Mouse (Mus musculus): ENCODE data around the gene Filip1l. TPM values are rescaled to one million over a fixed set of nuclear protein-coding genes. Genes with fewer than 3 reads are reported as not detected.

The Filip1l gene
- polyA plus RNA-seq, 1 experiment from 2014 or later: 29.0 TPM

- Histone ChIP-seq H3K4me2 (no peak overlapping the region), H3K9me3 (ENCODE audit: low read depth, low read length) (no peaks in the 10 kb centered on the region), H3K4me3 (ENCODE audit: low read depth, low read length) (no peak overlapping the region), H3K27me3 (ENCODE audit: insufficient read depth, low read length) (no peaks in the 10 kb centered on the region), H3K9ac (no peak overlapping the region), H3K27ac (ENCODE audit: low read depth) (no peak overlapping the region; the same call in 1 of the 2 replicates), H3K36me3 (ENCODE audit: insufficient read depth) (no peaks in the 10 kb centered on the region), H3K4me1 (ENCODE audit: insufficient read depth) (peaks cover 12% of the 10 kb centered on the region)
- ATAC-seq (ENCODE audit: insufficient read depth) (peak; percentile 42), DNase-seq (no peak)
- TF ChIP-seq CTCF (IDR thresholded peaks at IDR 0.05; ENCODE audit: low read depth): no peak
- 59% methylated on average over 10 of the region's 10 CpGs for WGBS
These were observed 142.7 kb downstream of the Filip1l start for GRCm38 (mm10) chr16:57495476-57496203.

- H3K4me3 ChIP-seq (ENCODE audit: low read depth, low read length): no peak overlapping the region
- peak; percentile 37 for DNase-seq
- no peak overlapping the region for H3K4me2 ChIP-seq
- WGBS: 41% methylated on average over 10 of the region's 10 CpGs
- no peaks in the 10 kb centered on the region for H3K9me3 ChIP-seq (ENCODE audit: low read depth, low read length)
- no peaks in the 10 kb centered on the region for H3K27me3 ChIP-seq (ENCODE audit: insufficient read depth, low read length)
- peak overlapping the region; percentile 48; the same call in 1 of the 2 replicates for H3K27ac ChIP-seq (ENCODE audit: low read depth)
- H3K36me3 ChIP-seq (ENCODE audit: insufficient read depth): no peaks in the 10 kb centered on the region
- ATAC-seq (ENCODE audit: insufficient read depth): peak; percentile 52; the same call in 1 of the 2 replicates
- no peak for TF ChIP-seq CTCF (IDR thresholded peaks at IDR 0.05; ENCODE audit: low read depth)
- no peak overlapping the region for H3K9ac ChIP-seq
- peaks cover 12% of the 10 kb centered on the region for H3K4me1 ChIP-seq (ENCODE audit: insufficient read depth)
These were observed 143.7 kb downstream of the Filip1l start for GRCm38 (mm10) chr16:57496437-57497173.

DNA sequence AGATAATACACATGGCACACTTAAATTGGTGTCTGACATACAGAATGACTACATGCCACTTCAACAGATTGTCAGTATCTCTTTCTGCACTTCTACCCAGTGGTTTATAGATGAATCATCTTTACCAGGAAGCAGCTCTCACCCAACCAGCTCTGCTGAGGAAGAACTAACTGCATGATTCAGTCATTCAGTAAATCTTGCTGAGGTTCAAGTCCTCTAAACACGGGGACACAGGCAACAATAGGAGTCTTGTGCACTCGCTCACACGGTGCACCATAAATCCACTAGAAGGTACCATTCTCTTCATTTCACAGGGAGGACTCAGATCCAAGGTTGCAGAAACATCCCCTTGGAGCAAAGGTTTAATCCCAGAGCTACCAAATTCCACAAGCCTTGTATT is 148.0 kb downstream of the Filip1l start:
- no peaks in the 10 kb centered on the region for H3K9me3 ChIP-seq (ENCODE audit: low read depth, low read length)
- no peak overlapping the region for H3K27ac ChIP-seq (ENCODE audit: low read depth)
- DNase-seq: no peak
- H3K4me2 ChIP-seq: no peak overlapping the region
- ATAC-seq (ENCODE audit: insufficient read depth): no peak
- no peaks in the 10 kb centered on the region for H3K27me3 ChIP-seq (ENCODE audit: insufficient read depth, low read length)
- H3K4me1 ChIP-seq (ENCODE audit: insufficient read depth): peaks cover 12% of the 10 kb centered on the region
- no peak for TF ChIP-seq CTCF (IDR thresholded peaks at IDR 0.05; ENCODE audit: low read depth)
- H3K4me3 ChIP-seq (ENCODE audit: low read depth, low read length): no peak overlapping the region
- no peaks in the 10 kb centered on the region for H3K36me3 ChIP-seq (ENCODE audit: insufficient read depth)
- H3K9ac ChIP-seq: no peak overlapping the region
- WGBS: 50% methylated on average over 3 of the region's 3 CpGs

GRCm38 (mm10) chr16:57502230-57502629 is 149.3 kb downstream of the Filip1l start:
- WGBS: 63% methylated on average over 2 of the region's 2 CpGs
- Histone ChIP-seq H3K36me3 (ENCODE audit: insufficient read depth) (no peaks in the 10 kb centered on the region), H3K4me3 (ENCODE audit: low read depth, low read length) (no peak overlapping the region), H3K27me3 (ENCODE audit: insufficient read depth, low read length) (no peaks in the 10 kb centered on the region), H3K9ac (no peak overlapping the region), H3K4me2 (no peak overlapping the region), H3K9me3 (ENCODE audit: low read depth, low read length) (no peaks in the 10 kb centered on the region), H3K27ac (ENCODE audit: low read depth) (no peak overlapping the region), H3K4me1 (ENCODE audit: insufficient read depth) (peaks cover under 1% of the 10 kb centered on the region; the same call in 1 of the 2 replicates)
- no peak for DNase-seq
- TF ChIP-seq CTCF (IDR thresholded peaks at IDR 0.05; ENCODE audit: low read depth): no peak
- ATAC-seq (ENCODE audit: insufficient read depth): no peak

- H3K4me3 ChIP-seq (ENCODE audit: low read depth, low read length): no peak overlapping the region
- H3K27ac ChIP-seq (ENCODE audit: low read depth): no peak overlapping the region
- 67% methylated on average over 5 of the region's 5 CpGs for WGBS
- no peak for TF ChIP-seq CTCF (IDR thresholded peaks at IDR 0.05; ENCODE audit: low read depth)
- H3K4me1 ChIP-seq (ENCODE audit: insufficient read depth): no peaks in the 10 kb centered on the region
- ATAC-seq (ENCODE audit: insufficient read depth): no peak
- no peak overlapping the region for H3K9ac ChIP-seq
- H3K9me3 ChIP-seq (ENCODE audit: low read depth, low read length): no peaks in the 10 kb centered on the region
- H3K27me3 ChIP-seq (ENCODE audit: insufficient read depth, low read length): no peaks in the 10 kb centered on the region
- H3K36me3 ChIP-seq (ENCODE audit: insufficient read depth): no peaks in the 10 kb centered on the region
- no peak for DNase-seq
- no peak overlapping the region for H3K4me2 ChIP-seq
These were observed 149.9 kb downstream of the Filip1l start for GRCm38 (mm10) chr16:57502761-57503160.

- H3K9me3 ChIP-seq (ENCODE audit: low read depth, low read length): no peaks in the 10 kb centered on the region
- no peak overlapping the region for H3K9ac ChIP-seq
- no peak overlapping the region for H3K27ac ChIP-seq (ENCODE audit: low read depth)
- TF ChIP-seq CTCF (IDR thresholded peaks at IDR 0.05; ENCODE audit: low read depth): no peak
- no peak for DNase-seq
- H3K27me3 ChIP-seq (ENCODE audit: insufficient read depth, low read length): no peaks in the 10 kb centered on the region
- no peaks in the 10 kb centered on the region for H3K36me3 ChIP-seq (ENCODE audit: insufficient read depth)
- 80% methylated on average over 4 of the region's 4 CpGs for WGBS
- H3K4me3 ChIP-seq (ENCODE audit: low read depth, low read length): no peak overlapping the region
- no peak overlapping the region for H3K4me2 ChIP-seq
- no peaks in the 10 kb centered on the region for H3K4me1 ChIP-seq (ENCODE audit: insufficient read depth)
- ATAC-seq (ENCODE audit: insufficient read depth): no peak
These were observed 151.8 kb downstream of the Filip1l start for GRCm38 (mm10) chr16:57504728-57505127.

- 34% methylated on average over 6 of the region's 6 CpGs for WGBS
- ATAC-seq (ENCODE audit: insufficient read depth) (peak; percentile 93), DNase-seq (peak; percentile 50)
- Histone ChIP-seq H3K27me3 (ENCODE audit: insufficient read depth, low read length) (no peaks in the 10 kb centered on the region), H3K4me3 (ENCODE audit: low read depth, low read length) (no peak overlapping the region), H3K9me3 (ENCODE audit: low read depth, low read length) (no peaks in the 10 kb centered on the region), H3K4me1 (ENCODE audit: insufficient read depth) (no peaks in the 10 kb centered on the region), H3K4me2 (no peak overlapping the region), H3K27ac (ENCODE audit: low read depth) (no peak overlapping the region), H3K36me3 (ENCODE audit: insufficient read depth) (no peaks in the 10 kb centered on the region), H3K9ac (no peak overlapping the region)
- TF ChIP-seq CTCF (IDR thresholded peaks at IDR 0.05; ENCODE audit: low read depth): no peak
These were observed 153.2 kb downstream of the Filip1l start for GRCm38 (mm10) chr16:57506133-57506532.
